Mouse (Mus musculus) embryonic facial prominence, embryonic 11.5 days (tissue): ENCODE results near the gene Sv2a. TPM values are rescaled to one million over a fixed set of nuclear protein-coding genes. Genes with fewer than 3 reads are reported as not detected.
A peak's percentile ranks its signal among the peaks of the same experiment; 100 is the strongest.
"Not testable (repeated sequence)": the region's sequence is repeated elsewhere in the genome, so short reads cannot be mapped to it uniquely, and the experiment has no call there.

Experiments used
- ATAC-seq: fragments of 200-750 bp; cut with Nextera tagmentation; replicated peaks from 2 replicates; pipeline ENCODE4 v1.8.0; 2017; ENCODE audit warnings: low read depth; ENCODE audit not compliant: insufficient number of reproducible peaks, low FRiP score, low TSS enrichment
- DNase-seq: peaks from one replicate; pipeline ENCODE4 v3.0.0-alpha.2; 2015; ENCODE audit warnings: low spot score
- H3K27ac ChIP-seq: fragments of 300-500 bp; sonication (generic); replicated peaks from 2 replicates; pipeline ENCODE4 v1.5.1; 2014; ENCODE audit warnings: mild to moderate bottlenecking, low read depth, low read length, control low read depth
- H3K27me3 ChIP-seq: fragments of 300-500 bp; sonication (generic); 2 replicates; pipeline ENCODE4 v1.6.1; 2014; ENCODE audit warnings: mild to moderate bottlenecking, low read length, moderate library complexity, mixed read lengths; ENCODE audit not compliant: control insufficient read depth, insufficient read depth
- H3K36me3 ChIP-seq: fragments of 300-500 bp; sonication (generic); replicated peaks from 2 replicates; pipeline ENCODE4 v1.6.1; 2014; ENCODE audit warnings: low read depth, mild to moderate bottlenecking, low read length, moderate library complexity, mixed read lengths; ENCODE audit not compliant: control insufficient read depth, insufficient read depth
- H3K4me1 ChIP-seq: fragments of 300-500 bp; sonication (generic); 2 replicates; pipeline ENCODE4 v1.6.1; 2014; ENCODE audit warnings: low read length, mixed read lengths; ENCODE audit not compliant: control insufficient read depth, insufficient read depth
- H3K4me2 ChIP-seq: fragments of 300-500 bp; sonication (generic); 2 replicates; pipeline ENCODE4 v1.6.1; 2014; ENCODE audit warnings: low read depth, mild to moderate bottlenecking, control low read depth, low read length, moderate library complexity
- H3K4me3 ChIP-seq: fragments of 300-500 bp; sonication (generic); 2 replicates; pipeline ENCODE4 v1.5.1; 2014; ENCODE audit warnings: low read depth, low read length, control low read depth
- H3K9ac ChIP-seq: fragments of 300-500 bp; sonication (generic); replicated peaks from 2 replicates; pipeline ENCODE4 v1.6.1; 2014; ENCODE audit warnings: mild to moderate bottlenecking, control low read depth, low read length
- H3K9me3 ChIP-seq: fragments of 300-500 bp; sonication (generic); replicated peaks from 2 replicates; pipeline ENCODE4 v1.6.1; 2016; ENCODE audit warnings: mild to moderate bottlenecking, low read length, inconsistent platforms, mixed read lengths; ENCODE audit not compliant: control insufficient read depth
- WGBS: fragments of 180-500 bp; shearing (Covaris S2); extraction: QIAGEN DNeasy Blood & Tissue Kit; methylation state at CpG from one replicate; pipeline ENCODE4 v1.1.7; 2014; 5-methylcytosine and 5-hydroxymethylcytosine counted together
- microRNA-seq: library from miRNA; unstranded; fragments of <30 nt; microRNA quantifications from one replicate; pipeline ENCODE4, GENCODE M21; 2016; ENCODE audit warnings: borderline number of aligned reads
- polyA plus RNA-seq: library from polyadenylated mRNA; unstranded; fragments of >200 nt; fragmentation: Nextera tagmentation; extraction: Ambion mirVana; gene quantifications from 2 replicates; pipeline ENCODE4 v1.2.1, GENCODE M21; 2014

Gene Sv2a
- polyA plus RNA-seq, 1 experiment from 2014 or later = 4.3 TPM

GRCm38 (mm10) chr3:96237904-96238511 is 57.1 kb downstream of the Sv2a start:
- 1% methylated on average over 12 of the region's 12 CpGs for WGBS
- H3K4me3 ChIP-seq = peak overlapping the region; percentile 49

GRCm38 (mm10) chr3:96238954-96239793 is 58.2 kb downstream of the Sv2a start, which contains the start of gene Hist2h3c2:
Gene Hist2h3c2 (minus strand): TSS chr3:96239127.
- not testable (repeated sequence) for H3K27me3 ChIP-seq, DNase-seq, H3K4me1 ChIP-seq, H3K9me3 ChIP-seq, H3K36me3 ChIP-seq
- WGBS = under 1% methylated on average over 10 of the region's 68 CpGs
- H3K4me3 ChIP-seq = peak within 1 kb of the TSS; percentile 49
- peak within 1 kb of the TSS; percentile 81 for H3K9ac ChIP-seq
- peak; percentile 95 for ATAC-seq
- peak within 1 kb of the TSS; percentile 88 for H3K27ac ChIP-seq
- H3K4me2 ChIP-seq = peak within 1 kb of the TSS; percentile 56

More at GRCm38 (mm10) chr3:96237904-96238511, 57.1 kb downstream of the Sv2a start:
- ATAC-seq (no peak), DNase-seq (peak; percentile 70)
- Histone ChIP-seq H3K36me3 (no peaks in the 10 kb centered on the region), H3K4me2 (peak overlapping the region; percentile 56), H3K27me3 (no peaks in the 10 kb centered on the region), H3K4me1 (no peaks in the 10 kb centered on the region), H3K9ac (peak overlapping the region; percentile 81), H3K27ac (peak overlapping the region; percentile 88), H3K9me3 (no peaks in the 10 kb centered on the region)

- peak; percentile 79 for ATAC-seq
- H3K27ac ChIP-seq = peak within 1 kb of the TSS; percentile 67
- not testable (repeated sequence) for H3K36me3 ChIP-seq, H3K27me3 ChIP-seq, H3K4me1 ChIP-seq, H3K4me3 ChIP-seq, H3K9me3 ChIP-seq
- DNase-seq = peak; percentile 68
- 4% methylated on average over 26 of the region's 85 CpGs for WGBS
- peak within 1 kb of the TSS; percentile 44; the same call in 1 of the 2 replicates for H3K9ac ChIP-seq
- peak within 1 kb of the TSS; percentile 36 for H3K4me2 ChIP-seq
Observed at GRCm38 (mm10) chr3:96239949-96240798, 59.2 kb downstream of the Sv2a start, which contains the start of gene Hist2h2aa2. Gene Hist2h2aa2 (minus strand): TSS chr3:96240276.

GRCm38 (mm10) chr3:96240799-96241197 is 59.8 kb downstream of the Sv2a start:
- no peaks in the 10 kb centered on the region for H3K27me3 ChIP-seq
- peak overlapping the region; percentile 67 for H3K27ac ChIP-seq
- ATAC-seq (no peak), DNase-seq (no peak)
- WGBS = 80% methylated on average over 9 of the region's 9 CpGs
- no peaks in the 10 kb centered on the region; the same call in 1 of the 2 replicates for H3K4me1 ChIP-seq
- no peak overlapping the region for H3K4me3 ChIP-seq
- no peak overlapping the region for H3K4me2 ChIP-seq
- H3K36me3 ChIP-seq = no peaks in the 10 kb centered on the region
- H3K9ac ChIP-seq = peak overlapping the region; percentile 32; the same call in 1 of the 2 replicates
- H3K9me3 ChIP-seq = no peaks in the 10 kb centered on the region

- Histone ChIP-seq H3K4me1 (no peaks in the 10 kb centered on the region; the same call in 1 of the 2 replicates), H3K27ac (peak overlapping the region; percentile 87), H3K4me2 (peak overlapping the region; percentile 23; the same call in 1 of the 2 replicates), H3K9me3 (no peaks in the 10 kb centered on the region), H3K36me3 (no peaks in the 10 kb centered on the region), H3K27me3 (no peaks in the 10 kb centered on the region), H3K4me3 (no peak overlapping the region), H3K9ac (peak overlapping the region; percentile 37)
- ATAC-seq = no peak
- 80% methylated on average over 7 of the region's 7 CpGs for WGBS
- no peak for DNase-seq
Observed at GRCm38 (mm10) chr3:96243921-96244572, 63.1 kb downstream of the Sv2a start.

Small RNA genes within 50 kb of the gene (microRNA-seq; reads per million reads assigned to microRNA genes)
- gene Gm44492 = not detected
- gene Gm47311 = not detected

Other genes with a start within 250 kb of the Sv2a start
- gene Plekho1, start 185.2 kb upstream of the Sv2a start, polyA plus RNA-seq = 63.1 and 64.8 TPM in 2 replicates
- 20.7 and 21.3 TPM in 2 replicates for gene Vps45, start 122.7 kb upstream of the Sv2a start, polyA plus RNA-seq
- 10.7 and 12.1 TPM in 2 replicates for gene Otud7b, start 76.6 kb upstream of the Sv2a start, polyA plus RNA-seq
- gene Mtmr11, start 19.1 kb upstream of the Sv2a start, polyA plus RNA-seq = 25.0 and 28.4 TPM in 2 replicates
- gene Sf3b4, start 8.8 kb upstream of the Sv2a start, polyA plus RNA-seq = 212 and 232 TPM in 2 replicates
- 59.4 and 61.9 TPM in 2 replicates for gene Bola1, start 38.6 kb downstream of the Sv2a start, polyA plus RNA-seq
- gene Hist2h2ab, start 38.7 kb downstream of the Sv2a start, polyA plus RNA-seq = 1.5 TPM in 1 of 2 replicates, not detected in the other
- gene Hist2h2ac, start 39.7 kb downstream of the Sv2a start, polyA plus RNA-seq = 12.5 and 15.5 TPM in 2 replicates
- gene Hist2h2be, start 40.0 kb downstream of the Sv2a start, polyA plus RNA-seq = 11.5 and 12.4 TPM in 2 replicates
- 9.8 and 11.8 TPM in 2 replicates for gene Hist2h3c2, start 58.0 kb downstream of the Sv2a start, polyA plus RNA-seq
- 45.8 and 51.6 TPM in 2 replicates for gene Hist2h2aa2, start 59.1 kb downstream of the Sv2a start, polyA plus RNA-seq
- 7.0 and 15.3 TPM in 2 replicates for gene Hist2h2aa1, start 64.3 kb downstream of the Sv2a start, polyA plus RNA-seq
- gene Hist2h3c1, start 65.5 kb downstream of the Sv2a start, polyA plus RNA-seq = 0.50 and 1.8 TPM in 2 replicates
- gene Hist2h4, start 82.2 kb downstream of the Sv2a start, polyA plus RNA-seq = 4.4 TPM in 2 replicates
- 79.1 and 90.2 TPM in 2 replicates for gene Hist2h3b, start 87.5 kb downstream of the Sv2a start, polyA plus RNA-seq
- gene Hist2h2bb, start 88.6 kb downstream of the Sv2a start, polyA plus RNA-seq = 18.6 and 25.6 TPM in 2 replicates
- gene Fcgr1, start 112.8 kb downstream of the Sv2a start, polyA plus RNA-seq = 1.3 and 2.1 TPM in 2 replicates